ENCODE assay signal across 8 mouse cellular contexts in genomic region chr2:84742451-84743283, GRCm38 (mm10). TPM values are rescaled to one million over a fixed set of nuclear protein-coding genes. Genes with fewer than 3 reads are reported as not detected.
DNase-seq lines count a peak whose midpoint lies in the region; ATAC-seq and TF ChIP-seq lines count a peak whose summit lies in the region.

No protein-coding gene starts in this region.

- TF ChIP-seq CTCF in liver, postnatal 0 days (IDR thresholded peaks at IDR 0.05; ENCODE audit: low read depth) = no peak

- ATAC-seq in embryonic facial prominence, embryonic 14.5 days (ENCODE audit: low read depth) = peak; percentile 72
- peak; percentile 82 for ATAC-seq in hindbrain, embryonic 14.5 days (ENCODE audit: low FRiP score)
- ATAC-seq in liver, postnatal 0 days = no peak
- peak; percentile 64 for ATAC-seq in neural tube, embryonic 14.5 days (ENCODE audit: low read depth)

- peak overlapping the region; percentile 99 for H3K9ac ChIP-seq in embryonic facial prominence, embryonic 14.5 days (ENCODE audit: low read depth, low read length)
- H3K9ac ChIP-seq in hindbrain, embryonic 14.5 days = peak overlapping the region; percentile 89
- peak overlapping the region; percentile 86 for H3K9ac ChIP-seq in liver, postnatal 0 days (replicated peaks)
- H3K9ac ChIP-seq in neural tube, embryonic 14.5 days (replicated peaks; ENCODE audit: low read depth, low read length) = peak overlapping the region; percentile 85

- peak overlapping the region; percentile 92 for H3K4me3 ChIP-seq in heart, embryonic 10.5 days
- peak overlapping the region; percentile 91 for H3K4me3 ChIP-seq in embryonic facial prominence, embryonic 14.5 days (ENCODE audit: low read depth, low read length)
- H3K4me3 ChIP-seq in hindbrain, embryonic 14.5 days (replicated peaks; ENCODE audit: low read length) = peak overlapping the region; percentile 89
- H3K4me3 ChIP-seq in liver, postnatal 0 days (ENCODE audit: low read depth, low read length) = peak overlapping the region; percentile 76
- peak overlapping the region; percentile 80 for H3K4me3 ChIP-seq in neural tube, embryonic 14.5 days (ENCODE audit: low read depth, low read length)

- H3K9me3 ChIP-seq in heart, embryonic 10.5 days = no peaks in the 10 kb centered on the region
- H3K9me3 ChIP-seq in embryonic facial prominence, embryonic 14.5 days (ENCODE audit: control insufficient read depth, low read length) = no peaks in the 10 kb centered on the region
- H3K9me3 ChIP-seq in hindbrain, embryonic 14.5 days (ENCODE audit: control insufficient read depth, low read length) = no peaks in the 10 kb centered on the region
- H3K9me3 ChIP-seq in liver, postnatal 0 days (ENCODE audit: low read length) = no peaks in the 10 kb centered on the region
- H3K9me3 ChIP-seq in neural tube, embryonic 14.5 days (ENCODE audit: control insufficient read depth, low read length) = no peaks in the 10 kb centered on the region

- H3K4me2 ChIP-seq in embryonic facial prominence, embryonic 14.5 days (ENCODE audit: low read depth, low read length) = peak overlapping the region; percentile 70
- H3K4me2 ChIP-seq in hindbrain, embryonic 14.5 days (replicated peaks) = peak overlapping the region; percentile 86
- H3K4me2 ChIP-seq in liver, postnatal 0 days (ENCODE audit: low read depth, low read length) = peak overlapping the region; percentile 92
- H3K4me2 ChIP-seq in neural tube, embryonic 14.5 days (ENCODE audit: low read depth, low read length) = peak overlapping the region; percentile 78

- no peaks in the 10 kb centered on the region for H3K27me3 ChIP-seq in heart, embryonic 10.5 days (ENCODE audit: insufficient read depth, poor library complexity, severe bottlenecking)
- H3K27me3 ChIP-seq in embryonic facial prominence, embryonic 14.5 days (replicated peaks; ENCODE audit: control insufficient read depth, insufficient read depth, low read length) = no peaks in the 10 kb centered on the region
- no peaks in the 10 kb centered on the region for H3K27me3 ChIP-seq in hindbrain, embryonic 14.5 days (ENCODE audit: control insufficient read depth, insufficient read depth, low read length)
- H3K27me3 ChIP-seq in liver, postnatal 0 days (ENCODE audit: insufficient read depth, low read length) = peaks cover 7% of the 10 kb centered on the region; the same call in 1 of the 2 replicates
- H3K27me3 ChIP-seq in neural tube, embryonic 14.5 days (ENCODE audit: control insufficient read depth, insufficient read depth, low read length) = no peaks in the 10 kb centered on the region

- DNase-seq in heart, embryonic 10.5 days (ENCODE audit: low spot score) = peak; percentile 95
- DNase-seq in heart, postnatal 36 days = no peak
- peak; percentile 56 for DNase-seq in Muller cell, postnatal 12 days (ENCODE audit: inconsistent ontology term)
- DNase-seq in embryonic facial prominence, embryonic 14.5 days (ENCODE audit: low spot score) = peak; percentile 95
- peak; percentile 73 for DNase-seq in hindbrain, embryonic 14.5 days (ENCODE audit: low spot score)
- DNase-seq in liver, postnatal 0 days = peak; percentile 42
- no peak for DNase-seq in ovary, postnatal 14 days (ENCODE audit: low spot score)

- H3K27ac ChIP-seq in heart, embryonic 10.5 days = peak overlapping the region; percentile 100
- peak overlapping the region; percentile 99 for H3K27ac ChIP-seq in embryonic facial prominence, embryonic 14.5 days (replicated peaks; ENCODE audit: low read depth, low read length)
- peak overlapping the region; percentile 98 for H3K27ac ChIP-seq in hindbrain, embryonic 14.5 days
- H3K27ac ChIP-seq in liver, postnatal 0 days (ENCODE audit: low read depth) = peak overlapping the region; percentile 83
- peak overlapping the region; percentile 94 for H3K27ac ChIP-seq in neural tube, embryonic 14.5 days (ENCODE audit: low read depth, low read length)

- WGBS in heart, embryonic 10.5 days = under 1% methylated on average over 26 of the region's 26 CpGs
- WGBS in embryonic facial prominence, embryonic 14.5 days = 1% methylated on average over 23 of the region's 26 CpGs
- 1% methylated on average over 24 of the region's 26 CpGs for WGBS in hindbrain, embryonic 14.5 days
- WGBS in liver, postnatal 0 days (ENCODE audit: insufficient replicate concordance) = 8% methylated on average over 21 of the region's 26 CpGs
- under 1% methylated on average over 24 of the region's 26 CpGs for WGBS in neural tube, embryonic 14.5 days

- intact Hi-C loops in heart, postnatal 36 days (cut with DNase I) = loop anchor here (2.0 kb wide), 1 partner anchor 56 kb away; the partner anchor contains the start of gene Ube2l6

- no peak for TF ChIP-seq EP300 in liver, postnatal 0 days (IDR thresholded peaks at IDR 0.05; ENCODE audit: low read depth)

- peaks cover 64% of the 10 kb centered on the region for H3K4me1 ChIP-seq in heart, embryonic 10.5 days
- peaks cover 38% of the 10 kb centered on the region for H3K4me1 ChIP-seq in embryonic facial prominence, embryonic 14.5 days (ENCODE audit: control insufficient read depth, insufficient read depth, low read length)
- peaks cover 46% of the 10 kb centered on the region for H3K4me1 ChIP-seq in hindbrain, embryonic 14.5 days (replicated peaks; ENCODE audit: control insufficient read depth, insufficient read depth, low read length)
- H3K4me1 ChIP-seq in liver, postnatal 0 days (ENCODE audit: insufficient read depth) = peaks cover 33% of the 10 kb centered on the region
- peaks cover 23% of the 10 kb centered on the region for H3K4me1 ChIP-seq in neural tube, embryonic 14.5 days (ENCODE audit: control insufficient read depth, insufficient read depth, low read length)

- peaks cover 25% of the 10 kb centered on the region for H3K36me3 ChIP-seq in heart, embryonic 10.5 days
- H3K36me3 ChIP-seq in embryonic facial prominence, embryonic 14.5 days (ENCODE audit: control insufficient read depth, insufficient read depth, low read length) = peaks cover 9% of the 10 kb centered on the region; the same call in 1 of the 2 replicates
- H3K36me3 ChIP-seq in hindbrain, embryonic 14.5 days (replicated peaks; ENCODE audit: control insufficient read depth, insufficient read depth) = 0 out of 2 replicates have a peak, but pooled peaks cover 7% of the 10 kb centered on the region
- peaks cover 13% of the 10 kb centered on the region for H3K36me3 ChIP-seq in liver, postnatal 0 days (replicated peaks; ENCODE audit: insufficient read depth, low read length)
- no peaks in the 10 kb centered on the region for H3K36me3 ChIP-seq in neural tube, embryonic 14.5 days (ENCODE audit: control insufficient read depth, insufficient read depth, low read length)

RNA-seq across cellular contexts. Expression of gene Gm19426, which starts 0.8 kb away (rescaled TPM):
- polyA plus RNA-seq in heart, embryonic 10.5 days (2016; fragmentation: Nextera tagmentation; extraction: Ambion mirVana) = 6.9 and 7.3 TPM in 2 replicates
- total RNA-seq in heart, postnatal 36 days (2021) = 1 to 10 TPM; 1.1 to 1.4 TPM
- polyA plus RNA-seq in embryonic facial prominence, embryonic 14.5 days (2014; fragmentation: Nextera tagmentation; extraction: Ambion mirVana) = 3.9 and 4.0 TPM in 2 replicates
- polyA plus RNA-seq in hindbrain, embryonic 14.5 days (2014; fragmentation: Nextera tagmentation; extraction: Ambion mirVana) = 2.9 and 3.4 TPM in 2 replicates
- polyA plus RNA-seq in liver, postnatal 0 days (2015; fragmentation: Nextera tagmentation; extraction: Ambion mirVana) = 1.2 and 1.3 TPM in 2 replicates
- polyA plus RNA-seq in neural tube, embryonic 14.5 days (2014; fragmentation: Nextera tagmentation; extraction: Ambion mirVana) = 1.7 and 2.6 TPM in 2 replicates

RNA-seq across cellular contexts. Expression of gene Ypel4, which starts 8.8 kb away (rescaled TPM):
- polyA plus RNA-seq in heart, embryonic 10.5 days (2016; fragmentation: Nextera tagmentation; extraction: Ambion mirVana) = 6.4 and 6.8 TPM in 2 replicates
- total RNA-seq in heart, postnatal 36 days (2021) = 1 to 10 TPM; 1.2 TPM
- polyA plus RNA-seq in embryonic facial prominence, embryonic 14.5 days (2014; fragmentation: Nextera tagmentation; extraction: Ambion mirVana) = 5.5 and 6.5 TPM in 2 replicates
- 12.5 and 13.1 TPM in 2 replicates for polyA plus RNA-seq in hindbrain, embryonic 14.5 days (2014; fragmentation: Nextera tagmentation; extraction: Ambion mirVana)
- 18.4 and 20.9 TPM in 2 replicates for polyA plus RNA-seq in liver, postnatal 0 days (2015; fragmentation: Nextera tagmentation; extraction: Ambion mirVana)
- 17.8 TPM in 2 replicates for polyA plus RNA-seq in neural tube, embryonic 14.5 days (2014; fragmentation: Nextera tagmentation; extraction: Ambion mirVana)

RNA-seq across cellular contexts. Expression of gene Clp1, which starts 15.5 kb away (rescaled TPM):
- polyA plus RNA-seq in heart, embryonic 10.5 days (2016; fragmentation: Nextera tagmentation; extraction: Ambion mirVana) = 30.0 and 42.1 TPM in 2 replicates
- total RNA-seq in heart, postnatal 36 days (2021) = 1 to 10 TPM; 6.1 to 6.2 TPM
- 22.6 and 24.2 TPM in 2 replicates for polyA plus RNA-seq in embryonic facial prominence, embryonic 14.5 days (2014; fragmentation: Nextera tagmentation; extraction: Ambion mirVana)
- 21.3 and 22.3 TPM in 2 replicates for polyA plus RNA-seq in hindbrain, embryonic 14.5 days (2014; fragmentation: Nextera tagmentation; extraction: Ambion mirVana)
- 31.7 and 32.1 TPM in 2 replicates for polyA plus RNA-seq in liver, postnatal 0 days (2015; fragmentation: Nextera tagmentation; extraction: Ambion mirVana)
- polyA plus RNA-seq in neural tube, embryonic 14.5 days (2014; fragmentation: Nextera tagmentation; extraction: Ambion mirVana) = 20.6 and 24.7 TPM in 2 replicates

RNA-seq across cellular contexts. Expression of gene Zdhhc5, which starts 27.7 kb away (rescaled TPM):
- polyA plus RNA-seq in heart, embryonic 10.5 days (2016; fragmentation: Nextera tagmentation; extraction: Ambion mirVana) = 33.3 and 33.4 TPM in 2 replicates
- 10 to 100 TPM; 62.4 to 63.4 TPM for total RNA-seq in heart, postnatal 36 days (2021)
- 31.4 and 31.6 TPM in 2 replicates for polyA plus RNA-seq in embryonic facial prominence, embryonic 14.5 days (2014; fragmentation: Nextera tagmentation; extraction: Ambion mirVana)
- 21.9 and 22.5 TPM in 2 replicates for polyA plus RNA-seq in hindbrain, embryonic 14.5 days (2014; fragmentation: Nextera tagmentation; extraction: Ambion mirVana)
- polyA plus RNA-seq in liver, postnatal 0 days (2015; fragmentation: Nextera tagmentation; extraction: Ambion mirVana) = 11.3 and 13.4 TPM in 2 replicates
- polyA plus RNA-seq in neural tube, embryonic 14.5 days (2014; fragmentation: Nextera tagmentation; extraction: Ambion mirVana) = 22.8 and 23.9 TPM in 2 replicates

RNA-seq across cellular contexts. Expression of gene Serping1, which starts 32.6 kb away (rescaled TPM):
- polyA plus RNA-seq in heart, embryonic 10.5 days (2016; fragmentation: Nextera tagmentation; extraction: Ambion mirVana) = 22.0 and 28.5 TPM in 2 replicates
- 10 to 100 TPM; 81.1 to 84.3 TPM for total RNA-seq in heart, postnatal 36 days (2021)
- 63.0 and 64.7 TPM in 2 replicates for polyA plus RNA-seq in embryonic facial prominence, embryonic 14.5 days (2014; fragmentation: Nextera tagmentation; extraction: Ambion mirVana)
- polyA plus RNA-seq in hindbrain, embryonic 14.5 days (2014; fragmentation: Nextera tagmentation; extraction: Ambion mirVana) = 36.2 and 36.3 TPM in 2 replicates
- polyA plus RNA-seq in liver, postnatal 0 days (2015; fragmentation: Nextera tagmentation; extraction: Ambion mirVana) = 344 and 356 TPM in 2 replicates
- polyA plus RNA-seq in neural tube, embryonic 14.5 days (2014; fragmentation: Nextera tagmentation; extraction: Ambion mirVana) = 15.7 and 34.8 TPM in 2 replicates

Comparison
In these comparisons a context has a peak if more than half of its experiments do, and no peak if none do; other contexts are left out.
1. DNase-seq: peak in heart, embryonic 10.5 days (single experiment), Muller cell, postnatal 12 days (single experiment), embryonic facial prominence, embryonic 14.5 days (single experiment), hindbrain, embryonic 14.5 days (single experiment) and liver, postnatal 0 days (single experiment); none in heart, postnatal 36 days (0 of 2) and ovary, postnatal 14 days (single experiment).
2. Peak in every context shown above with its lines, with median percentiles within 50 percentile points of each other: H3K27ac ChIP-seq, H3K4me3 ChIP-seq, H3K4me2 ChIP-seq and H3K9ac ChIP-seq.